Mouse (Mus musculus): ENCODE measurements around the gene Prima1. TPM values are rescaled to one million over a fixed set of nuclear protein-coding genes. Genes with fewer than 3 reads are reported as not detected.

Gene Prima1
- polyA plus RNA-seq, 1 experiment from 2014 or later, result 1.4 TPM

GRCm38 (mm10) chr12:103215877-103216610 lies 25.9 kb downstream of the Prima1 start:
- Histone ChIP-seq H3K4me2 (no peak overlapping the region), H3K36me3 (no peaks in the 10 kb centered on the region), H3K9ac (no peak overlapping the region), H3K27ac (replicated peaks) (no peak overlapping the region), H3K4me3 (no peak overlapping the region), H3K9me3 (no peaks in the 10 kb centered on the region), H3K27me3 (no peaks in the 10 kb centered on the region), H3K4me1 (replicated peaks) (peaks cover 16% of the 10 kb centered on the region)
- no peak for ATAC-seq (ENCODE audit: low FRiP score, low read depth)
- 69% methylated on average over 6 of the region's 6 CpGs for WGBS

GRCm38 (mm10) chr12:103214797-103215196 lies 27.2 kb downstream of the Prima1 start:
- H3K4me3 ChIP-seq, result no peak overlapping the region
- H3K4me2 ChIP-seq, result no peak overlapping the region
- H3K4me1 ChIP-seq (replicated peaks), result peaks cover 16% of the 10 kb centered on the region
- H3K27me3 ChIP-seq, result no peaks in the 10 kb centered on the region
- ATAC-seq (ENCODE audit: low FRiP score, low read depth), result peak; percentile 29; the same call in 1 of the 2 replicates
- no peaks in the 10 kb centered on the region for H3K9me3 ChIP-seq
- H3K9ac ChIP-seq, result no peak overlapping the region
- WGBS, result 98% methylated on average over 2 of the region's 2 CpGs
- H3K36me3 ChIP-seq, result no peaks in the 10 kb centered on the region
- 0 out of 2 replicates have a peak overlapping the region, but pooled peaks have one; percentile 25 for H3K27ac ChIP-seq (replicated peaks)

- H3K27ac ChIP-seq (replicated peaks), result 0 out of 2 replicates have a peak overlapping the region, but pooled peaks have one; percentile 25
- H3K4me1 ChIP-seq (replicated peaks), result peaks cover 16% of the 10 kb centered on the region
- H3K27me3 ChIP-seq, result no peaks in the 10 kb centered on the region
- 30% methylated on average over 10 of the region's 10 CpGs for WGBS
- no peaks in the 10 kb centered on the region for H3K9me3 ChIP-seq
- H3K4me3 ChIP-seq, result no peak overlapping the region
- no peak overlapping the region for H3K4me2 ChIP-seq
- no peaks in the 10 kb centered on the region for H3K36me3 ChIP-seq
- no peak overlapping the region for H3K9ac ChIP-seq
- ATAC-seq (ENCODE audit: low FRiP score, low read depth), result peak; percentile 74
Observed at GRCm38 (mm10) chr12:103214270-103214669, 27.7 kb downstream of the Prima1 start.

GRCm38 (mm10) chr12:103213591-103213990 lies 28.4 kb downstream of the Prima1 start:
- no peak overlapping the region for H3K4me2 ChIP-seq
- no peak overlapping the region for H3K27ac ChIP-seq (replicated peaks)
- WGBS, result 96% methylated on average over 2 of the region's 2 CpGs
- no peaks in the 10 kb centered on the region for H3K9me3 ChIP-seq
- peaks cover 16% of the 10 kb centered on the region for H3K4me1 ChIP-seq (replicated peaks)
- no peaks in the 10 kb centered on the region for H3K27me3 ChIP-seq
- ATAC-seq (ENCODE audit: low FRiP score, low read depth), result no peak
- H3K9ac ChIP-seq, result no peak overlapping the region
- no peaks in the 10 kb centered on the region for H3K36me3 ChIP-seq
- no peak overlapping the region for H3K4me3 ChIP-seq

- Histone ChIP-seq H3K4me1 (replicated peaks) (peaks cover 16% of the 10 kb centered on the region), H3K36me3 (no peaks in the 10 kb centered on the region), H3K27me3 (no peaks in the 10 kb centered on the region), H3K9me3 (no peaks in the 10 kb centered on the region), H3K4me3 (no peak overlapping the region), H3K4me2 (no peak overlapping the region), H3K27ac (replicated peaks) (no peak overlapping the region), H3K9ac (no peak overlapping the region)
- WGBS, result 41% methylated on average over 5 of the region's 5 CpGs
- no peak for ATAC-seq (ENCODE audit: low FRiP score, low read depth)
Observed at GRCm38 (mm10) chr12:103211078-103211477, 30.9 kb downstream of the Prima1 start.

GRCm38 (mm10) chr12:103209581-103209980 lies 32.4 kb downstream of the Prima1 start:
- Histone ChIP-seq H3K4me1 (replicated peaks) (peaks cover 10% of the 10 kb centered on the region), H3K36me3 (no peaks in the 10 kb centered on the region), H3K4me3 (no peak overlapping the region), H3K27ac (replicated peaks) (no peak overlapping the region), H3K9me3 (no peaks in the 10 kb centered on the region), H3K4me2 (no peak overlapping the region), H3K27me3 (no peaks in the 10 kb centered on the region), H3K9ac (no peak overlapping the region)
- 92% methylated on average over 7 of the region's 7 CpGs for WGBS
- no peak for ATAC-seq (ENCODE audit: low FRiP score, low read depth)

- Histone ChIP-seq H3K4me3 (no peak overlapping the region), H3K9ac (no peak overlapping the region), H3K27ac (replicated peaks) (no peak overlapping the region), H3K9me3 (no peaks in the 10 kb centered on the region), H3K36me3 (no peaks in the 10 kb centered on the region), H3K27me3 (no peaks in the 10 kb centered on the region), H3K4me1 (replicated peaks) (peaks cover 19% of the 10 kb centered on the region), H3K4me2 (no peak overlapping the region)
- ATAC-seq (ENCODE audit: low FRiP score, low read depth), result no peak
- 69% methylated on average over 7 of the region's 7 CpGs for WGBS
Observed at GRCm38 (mm10) chr12:103205561-103205960, 36.4 kb downstream of the Prima1 start.

GRCm38 (mm10) chr12:103202592-103203544 lies 39.1 kb downstream of the Prima1 start:
- Histone ChIP-seq H3K4me1 (replicated peaks) (peaks cover 19% of the 10 kb centered on the region), H3K36me3 (no peaks in the 10 kb centered on the region), H3K9ac (no peak overlapping the region), H3K27me3 (no peaks in the 10 kb centered on the region), H3K27ac (replicated peaks) (peak overlapping the region; percentile 70), H3K9me3 (no peaks in the 10 kb centered on the region), H3K4me2 (no peak overlapping the region), H3K4me3 (no peak overlapping the region)
- ATAC-seq (ENCODE audit: low FRiP score, low read depth), result peak; percentile 28
- 19% methylated on average over 11 of the region's 11 CpGs for WGBS

GRCm38 (mm10) chr12:103192996-103193395 lies 49.0 kb downstream of the Prima1 start:
- WGBS, result 64% methylated on average over 5 of the region's 5 CpGs
- H3K9ac ChIP-seq, result no peak overlapping the region
- H3K4me2 ChIP-seq, result no peak overlapping the region
- H3K27me3 ChIP-seq, result no peaks in the 10 kb centered on the region
- no peak for ATAC-seq (ENCODE audit: low FRiP score, low read depth)
- H3K4me1 ChIP-seq (replicated peaks), result peaks cover 10% of the 10 kb centered on the region
- H3K4me3 ChIP-seq, result no peak overlapping the region
- no peaks in the 10 kb centered on the region for H3K36me3 ChIP-seq
- no peak overlapping the region for H3K27ac ChIP-seq (replicated peaks)
- H3K9me3 ChIP-seq, result no peaks in the 10 kb centered on the region

- no peak overlapping the region for H3K27ac ChIP-seq (replicated peaks)
- no peak overlapping the region for H3K4me2 ChIP-seq
- 50% methylated on average over 12 of the region's 12 CpGs for WGBS
- peaks cover 4% of the 10 kb centered on the region; the same call in 1 of the 2 replicates for H3K36me3 ChIP-seq
- no peak overlapping the region for H3K4me3 ChIP-seq
- no peaks in the 10 kb centered on the region for H3K9me3 ChIP-seq
- ATAC-seq (ENCODE audit: low FRiP score, low read depth), result peak; percentile 28; the same call in 1 of the 2 replicates
- H3K27me3 ChIP-seq, result no peaks in the 10 kb centered on the region
- H3K4me1 ChIP-seq (replicated peaks), result peaks cover 10% of the 10 kb centered on the region
- no peak overlapping the region for H3K9ac ChIP-seq
Observed at GRCm38 (mm10) chr12:103189771-103190170, 52.2 kb downstream of the Prima1 start.

GRCm38 (mm10) chr12:103188223-103188622 lies 53.7 kb downstream of the Prima1 start:
- no peak overlapping the region for H3K9ac ChIP-seq
- no peak overlapping the region for H3K27ac ChIP-seq (replicated peaks)
- 76% methylated on average over 8 of the region's 8 CpGs for WGBS
- ATAC-seq (ENCODE audit: low FRiP score, low read depth), result no peak
- peaks cover 8% of the 10 kb centered on the region for H3K36me3 ChIP-seq
- no peaks in the 10 kb centered on the region for H3K27me3 ChIP-seq
- H3K9me3 ChIP-seq, result no peaks in the 10 kb centered on the region
- H3K4me3 ChIP-seq, result no peak overlapping the region
- H3K4me1 ChIP-seq (replicated peaks), result peaks cover 10% of the 10 kb centered on the region
- no peak overlapping the region for H3K4me2 ChIP-seq

GRCm38 (mm10) chr12:103187020-103187419 lies 54.9 kb downstream of the Prima1 start:
- Histone ChIP-seq H3K9me3 (no peaks in the 10 kb centered on the region), H3K27ac (replicated peaks) (no peak overlapping the region), H3K4me3 (no peak overlapping the region), H3K36me3 (peaks cover 8% of the 10 kb centered on the region), H3K4me2 (no peak overlapping the region), H3K27me3 (no peaks in the 10 kb centered on the region), H3K4me1 (replicated peaks) (peaks cover 10% of the 10 kb centered on the region), H3K9ac (no peak overlapping the region)
- 86% methylated on average over 7 of the region's 7 CpGs for WGBS
- no peak for ATAC-seq (ENCODE audit: low FRiP score, low read depth)
